Mouse (Mus musculus) right cerebral cortex, postnatal 14 days (tissue): ENCODE data around the gene Emp2.

ENCODE experiments used
- DNase-seq: peaks from one replicate; pipeline ENCODE4 v3.0.0; 2022

Emp2 gene

DNA sequence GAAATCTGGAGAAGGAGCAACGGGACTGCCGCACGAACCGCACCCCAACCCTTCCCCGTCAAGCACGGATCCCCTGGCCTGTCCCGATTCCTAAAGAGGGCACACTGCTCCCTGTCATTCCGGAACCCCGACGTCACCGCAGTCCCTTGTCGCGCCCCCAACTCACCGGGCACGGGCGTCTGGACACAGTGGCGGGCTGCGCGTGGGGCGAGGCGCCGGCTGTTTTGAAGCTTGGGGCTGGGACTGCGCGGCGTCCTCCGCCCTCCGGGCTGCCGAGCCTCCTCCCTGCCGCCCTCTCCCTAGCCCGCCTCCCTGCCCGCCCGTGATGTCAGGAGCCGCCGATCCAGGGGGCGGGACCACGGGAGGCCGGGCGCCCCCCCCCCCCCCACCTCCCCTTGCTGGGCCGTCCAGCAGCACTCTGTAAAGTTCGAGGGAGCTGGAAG lies at the start of gene Emp2:
Gene Emp2 (minus strand): TSS at position 323 of the 443 bp plus-strand sequence.
- DNase-seq: peak; percentile 18

GRCm38 (mm10) chr16:10363061-10363460 lies 49.3 kb upstream of the Emp2 start:
- no peak for DNase-seq

DNA sequence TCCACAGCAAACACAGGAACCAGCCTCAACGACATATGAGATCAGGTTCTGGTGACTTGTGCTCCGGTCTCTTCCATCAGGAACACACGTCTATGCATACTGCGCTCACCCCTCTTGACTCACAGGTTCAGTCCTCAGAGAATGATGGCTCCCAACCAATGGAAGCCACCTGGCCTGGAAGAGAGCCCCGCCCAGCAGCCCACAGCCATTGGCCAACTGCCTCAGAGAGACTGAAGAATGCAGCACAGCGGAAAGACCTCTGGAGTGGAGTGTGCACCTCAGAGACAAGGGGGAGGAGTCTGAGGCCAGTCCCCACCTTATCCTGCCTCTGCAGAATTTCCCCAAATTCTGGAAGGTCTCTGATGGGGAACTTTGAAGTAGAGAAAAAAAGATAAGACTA lies 45.5 kb upstream of the Emp2 start:
- no peak for DNase-seq

DNA sequence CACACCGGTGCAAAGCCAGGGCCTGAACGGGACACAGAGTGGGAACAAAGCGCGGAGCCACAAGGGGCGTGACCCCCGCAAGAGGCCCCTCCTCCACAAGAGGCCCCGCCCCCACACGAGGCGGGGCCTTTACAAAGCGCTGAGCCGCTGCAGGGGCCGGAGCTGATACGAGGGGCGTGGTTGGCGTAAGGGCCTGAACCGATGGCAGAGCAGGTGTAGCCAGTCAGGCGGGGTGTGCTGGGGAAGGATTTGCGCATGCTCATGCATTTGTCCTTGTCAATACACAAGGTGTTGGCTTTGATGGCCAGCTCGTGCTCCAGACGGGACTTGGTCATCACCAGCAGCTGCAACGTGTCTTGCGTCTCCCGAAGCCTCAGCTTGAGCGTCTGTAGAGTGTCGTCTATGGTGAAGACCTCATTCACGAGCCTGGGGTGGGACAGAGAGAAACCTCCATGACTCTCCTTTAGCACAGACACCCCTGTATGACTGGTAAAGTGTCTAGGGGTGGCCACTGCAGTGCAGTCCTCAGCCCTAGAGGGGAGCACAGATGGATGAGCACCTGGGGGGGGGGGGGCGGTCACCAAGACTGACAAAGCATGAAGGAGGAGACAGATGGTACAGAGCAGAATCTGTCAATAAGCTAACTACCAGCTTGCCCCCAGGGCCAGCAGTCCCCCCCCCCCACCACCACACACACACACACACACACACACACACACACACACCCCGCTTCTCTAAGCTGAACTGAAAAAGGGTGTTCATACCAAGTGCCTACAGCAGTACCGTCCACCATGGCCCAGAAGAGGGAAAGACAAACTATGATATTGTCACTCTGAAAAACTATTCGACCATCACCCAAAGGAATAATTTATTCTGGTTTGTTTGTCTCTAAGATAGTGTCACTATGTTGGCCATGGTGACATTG lies 44.5 kb upstream of the Emp2 start:
- DNase-seq: no peak

DNA sequence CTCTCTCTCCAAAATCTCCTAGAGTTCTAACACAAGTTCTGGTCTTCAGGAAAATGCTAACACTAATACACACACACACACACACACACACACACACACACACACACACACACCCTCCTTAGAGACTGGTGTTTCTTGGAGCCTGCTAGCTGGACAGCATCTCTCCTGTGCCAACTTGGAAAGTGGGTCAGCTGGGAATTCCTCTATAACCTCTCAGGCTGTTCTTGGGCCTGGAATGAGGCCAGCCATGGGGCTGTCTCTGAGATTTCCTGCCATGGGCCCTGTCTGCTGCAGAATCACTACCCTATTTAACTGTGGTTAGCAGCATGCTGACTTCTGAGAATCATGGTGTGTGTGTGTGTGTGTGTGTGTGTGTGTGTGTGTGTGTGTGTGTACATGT lies 41.2 kb upstream of the Emp2 start:
- peak; percentile 58 for DNase-seq

- DNase-seq: no peak
Measured at GRCm38 (mm10) chr16:10351050-10351636, 37.4 kb upstream of the Emp2 start.

DNA sequence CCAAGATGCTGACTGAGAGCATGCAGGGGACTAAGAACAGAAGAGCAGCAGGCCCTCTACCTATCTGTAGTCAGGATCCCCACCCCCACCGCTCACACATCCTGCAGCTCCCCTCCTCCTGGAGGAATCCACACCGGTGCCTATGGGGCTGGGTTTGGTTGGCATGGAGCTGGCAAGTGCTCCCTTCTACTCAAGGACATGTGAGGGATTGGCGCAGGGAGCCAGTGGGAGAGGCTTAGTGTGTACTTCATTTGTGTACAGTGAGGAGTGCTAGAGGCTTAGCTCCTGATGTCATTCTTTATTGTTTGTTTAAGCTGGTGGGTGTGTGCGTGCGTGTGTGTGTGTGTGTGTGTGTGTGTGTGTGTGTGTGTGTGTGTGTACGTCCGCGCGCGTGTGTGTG lies 36.1 kb upstream of the Emp2 start:
- DNase-seq: no peak

- DNase-seq: no peak
Measured at GRCm38 (mm10) chr16:10349436-10349835, 35.7 kb upstream of the Emp2 start.

- DNase-seq: no peak
Measured at GRCm38 (mm10) chr16:10347551-10347950, 33.8 kb upstream of the Emp2 start.

DNA sequence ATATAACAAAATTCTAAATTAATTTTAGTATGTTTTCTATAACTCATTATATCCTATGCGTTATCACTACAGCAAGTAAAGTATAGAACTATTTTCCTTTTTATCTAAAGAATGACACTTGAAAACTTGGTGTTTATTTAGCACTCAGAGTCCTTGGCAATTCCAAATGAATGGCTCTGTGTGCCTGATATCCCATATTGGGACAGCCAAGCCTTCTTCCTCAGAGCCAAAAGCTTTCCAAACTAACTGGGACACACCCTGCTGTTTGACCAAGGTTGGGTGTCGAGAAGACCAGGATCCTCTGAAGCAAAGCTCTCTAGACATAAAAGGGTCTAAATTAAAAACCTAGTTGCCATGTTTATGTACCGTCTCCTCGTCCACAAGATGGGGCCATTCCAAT lies 27.3 kb upstream of the Emp2 start:
- DNase-seq: no peak

GRCm38 (mm10) chr16:10339930-10340329 lies 26.2 kb upstream of the Emp2 start:
- no peak for DNase-seq

- DNase-seq: no peak
Measured at GRCm38 (mm10) chr16:10338601-10339000, 24.8 kb upstream of the Emp2 start.

DNA sequence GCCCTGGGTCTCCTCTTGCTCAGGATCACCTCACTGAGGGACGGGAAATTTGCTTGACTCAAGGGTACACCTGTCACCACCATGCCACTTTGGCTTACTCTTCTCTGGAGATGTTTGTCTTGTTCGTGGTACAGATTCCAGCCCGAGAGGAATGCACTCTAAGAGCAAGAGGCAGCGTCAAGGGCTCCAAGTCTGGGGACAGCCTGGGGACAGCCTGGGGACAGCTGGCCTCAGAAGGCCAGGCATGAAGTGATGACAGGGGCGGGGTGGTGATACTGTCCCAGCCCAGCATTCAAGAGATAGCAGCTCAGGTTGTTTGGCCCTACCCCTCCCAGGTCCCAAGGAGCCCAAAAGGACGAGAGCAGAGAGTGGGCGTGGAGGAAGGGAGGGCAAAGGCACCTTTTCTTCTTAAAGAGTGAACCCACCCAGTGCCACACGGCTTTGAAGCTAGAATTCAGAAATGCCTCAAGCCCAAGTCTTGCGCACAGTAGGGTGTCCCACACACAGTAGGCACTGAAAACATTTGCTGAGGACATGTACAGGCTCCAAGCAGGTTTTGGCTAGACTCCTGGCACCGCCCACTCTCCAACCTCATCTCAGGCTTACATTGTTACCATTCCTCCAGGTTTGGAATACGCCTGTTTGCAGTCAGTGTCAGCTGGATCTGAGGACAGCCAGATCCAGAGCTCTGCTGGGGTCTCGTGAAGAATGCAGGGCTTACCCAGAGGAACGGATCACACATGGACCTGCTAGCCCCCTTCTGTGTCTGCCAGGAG lies 23.8 kb upstream of the Emp2 start:
- no peak for DNase-seq

DNA sequence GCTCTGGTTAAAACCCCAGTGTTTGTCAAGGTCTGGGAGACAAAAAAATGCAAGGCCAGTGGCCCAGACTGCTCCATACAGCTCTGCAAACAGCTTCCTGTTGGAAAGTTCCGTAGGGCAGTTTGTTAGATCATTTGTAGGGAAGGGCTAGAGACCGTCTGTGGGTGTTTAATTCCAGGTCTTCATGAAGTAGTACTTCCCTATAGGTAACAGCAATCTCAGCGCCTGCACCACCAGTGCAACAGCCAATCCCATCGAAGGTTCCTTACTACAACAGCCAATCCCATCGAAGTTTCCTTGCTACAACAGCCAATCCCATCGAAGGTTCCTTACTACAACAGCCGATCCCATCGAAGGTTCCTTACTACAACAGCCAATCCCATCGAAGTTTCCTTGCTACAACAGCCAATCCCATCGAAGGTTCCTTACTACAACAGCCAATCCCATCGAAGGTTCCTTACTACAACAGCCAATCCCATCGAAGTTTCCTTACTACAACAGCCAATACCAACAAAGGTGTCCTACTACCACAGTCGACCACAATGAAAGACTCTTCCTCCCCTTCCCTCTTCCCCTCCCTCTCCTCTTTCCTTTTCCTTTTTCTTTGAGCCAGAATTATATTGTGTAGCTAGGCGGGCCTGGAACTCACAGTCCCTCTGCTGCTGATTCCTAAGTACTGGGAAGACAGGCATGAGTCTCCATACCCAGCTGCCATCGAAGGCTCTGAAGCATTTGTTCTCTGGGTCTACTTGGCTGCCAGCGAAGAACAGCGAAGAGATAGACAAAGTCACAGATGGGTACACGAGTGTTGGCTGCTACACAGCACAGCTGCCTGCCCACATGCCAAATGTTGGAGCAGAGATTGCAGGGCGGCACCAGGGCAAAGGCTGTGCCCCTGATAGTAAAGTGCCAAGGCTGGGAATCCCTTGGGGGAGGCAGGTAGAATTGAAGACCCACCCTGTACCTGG lies 23.0 kb upstream of the Emp2 start:
- DNase-seq: no peak

- DNase-seq: no peak
Measured at GRCm38 (mm10) chr16:10335953-10336352, 22.2 kb upstream of the Emp2 start.

DNA sequence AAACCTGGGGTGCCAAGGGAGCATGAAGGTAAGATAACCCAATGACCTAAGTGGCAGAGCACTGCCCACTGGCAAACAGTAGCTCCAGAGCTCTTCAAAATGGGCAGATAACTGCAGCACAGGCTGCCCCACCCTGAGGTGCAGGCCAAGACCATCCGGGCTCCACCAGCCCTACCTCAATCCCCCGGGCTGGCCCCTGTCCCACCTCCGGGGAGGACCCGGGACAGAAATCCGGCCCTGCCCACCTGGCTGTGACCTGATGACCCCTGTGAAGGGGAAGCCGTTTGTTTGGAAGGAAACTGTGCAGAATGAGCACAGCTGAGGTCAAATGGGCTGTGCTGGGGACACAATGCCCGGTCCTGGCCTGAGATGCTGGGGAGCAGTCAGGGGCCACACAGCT lies 19.0 kb upstream of the Emp2 start:
- DNase-seq: no peak

DNA sequence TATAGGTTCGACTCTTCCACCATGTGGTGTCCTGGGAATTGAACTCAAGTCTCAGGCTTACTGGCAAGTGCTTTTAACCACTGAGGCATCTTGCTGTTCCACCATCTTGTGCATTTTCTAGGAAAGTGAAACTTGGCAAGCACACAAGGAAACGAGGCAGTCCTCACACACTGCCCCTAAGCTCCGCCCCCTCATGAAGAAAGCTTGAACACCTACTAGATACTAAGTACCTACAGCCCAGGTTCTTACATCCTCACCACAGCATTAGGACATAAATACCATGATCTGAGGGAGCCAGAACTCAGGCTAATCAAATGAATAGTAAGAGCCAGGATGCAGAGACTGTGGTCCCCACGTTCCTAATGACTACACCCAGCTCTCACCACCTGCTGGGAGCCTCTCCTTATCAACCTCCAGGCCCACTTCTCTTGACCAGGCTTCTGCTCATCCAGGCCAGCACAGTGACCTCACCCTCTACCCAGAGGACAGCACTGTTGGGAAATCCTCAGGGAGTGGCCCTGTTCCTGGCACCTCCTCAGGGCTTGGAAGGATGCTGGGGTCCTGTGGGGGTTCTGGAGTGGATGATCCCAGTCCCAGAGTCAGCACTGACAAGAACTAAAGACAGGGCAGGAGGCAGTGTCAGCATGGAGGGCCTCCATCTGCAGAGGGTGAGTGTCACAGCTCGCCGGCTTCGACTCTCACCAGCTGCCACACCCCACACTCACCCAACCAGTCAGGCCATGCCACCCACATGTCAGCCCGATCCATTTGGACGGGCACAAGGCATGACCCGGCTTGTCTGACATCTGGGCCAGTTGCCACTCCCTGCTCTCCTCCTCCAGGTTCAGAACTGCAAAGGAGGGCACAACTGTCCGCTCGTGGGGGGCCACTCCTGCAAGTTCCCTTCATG lies 17.1 kb upstream of the Emp2 start:
- no peak for DNase-seq

- DNase-seq: no peak
Measured at GRCm38 (mm10) chr16:10327563-10328333, 14.0 kb upstream of the Emp2 start.

DNA sequence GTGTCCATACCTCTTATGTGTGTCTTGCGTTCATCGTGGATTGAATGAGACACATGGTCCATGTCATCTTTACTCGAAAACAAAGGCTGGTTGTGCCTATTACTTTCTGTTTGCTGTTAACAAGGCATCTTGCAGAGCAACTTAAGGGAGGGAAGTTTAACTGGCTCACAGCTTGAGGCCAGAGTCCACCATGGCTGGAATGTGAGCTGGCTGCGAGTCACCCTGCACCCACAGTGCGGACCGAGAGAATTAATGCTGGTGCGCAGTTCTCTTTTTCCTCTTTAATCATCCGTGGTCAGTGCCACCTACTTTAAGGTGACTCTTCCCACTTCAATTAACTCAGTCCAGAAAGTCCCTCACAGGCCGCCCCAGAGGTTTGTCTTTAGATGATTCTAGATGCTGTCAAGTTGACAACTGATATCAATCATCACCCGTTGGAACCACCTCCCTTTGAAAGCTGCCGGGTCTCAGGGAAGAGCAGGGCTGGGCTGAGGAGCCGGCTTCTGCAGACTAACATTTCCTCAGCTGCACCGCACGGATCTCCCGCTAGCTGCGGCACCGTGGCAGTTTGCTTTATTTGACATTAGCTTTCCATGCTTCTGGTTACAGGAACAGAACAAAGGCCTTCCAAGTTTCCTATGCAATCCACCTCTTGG lies 6.3 kb upstream of the Emp2 start:
- no peak for DNase-seq

- DNase-seq: no peak
Measured at GRCm38 (mm10) chr16:10317197-10317544, 3.4 kb upstream of the Emp2 start.
